Mouse (Mus musculus): ENCODE measurements around the gene Traf4. TPM values are rescaled to one million over a fixed set of nuclear protein-coding genes. Genes with fewer than 3 reads are reported as not detected.

Gene Traf4
- total and polyA plus RNA-seq, 2 experiments: 8.8 to 73.5 TPM

GRCm38 (mm10) chr11:78151161-78151560 lies 14.2 kb downstream of the Traf4 start:
- DNase-seq (ENCODE audit: extremely low read depth, low read depth, low spot score): peak; percentile 55
- Histone ChIP-seq H3K79me2 (ENCODE audit: control insufficient read depth, insufficient read depth, low read length) (peaks cover 3% of the 10 kb centered on the region; the same call in 1 of the 2 replicates), H3K9ac (ENCODE audit: low read depth, low read length) (no peak overlapping the region), H3K36me3 (ENCODE audit: control insufficient read depth, insufficient read depth, low read length) (peaks cover 11% of the 10 kb centered on the region), H3K27ac (replicated peaks; ENCODE audit: insufficient read depth, low read depth, low read length) (no peak overlapping the region), H3K27me3 (ENCODE audit: control insufficient read depth, insufficient read depth, low read length) (no peaks in the 10 kb centered on the region), H3K4me3 (ENCODE audit: insufficient read depth, low read depth, low read length) (no peak overlapping the region), H3K4me1 (ENCODE audit: control insufficient read depth, insufficient read depth, low read length) (no peaks in the 10 kb centered on the region)
- TF ChIP-seq POLR2A (IDR thresholded peaks at IDR 0.05; ENCODE audit: extremely low read depth, insufficient read depth, low read length) (no peak), CTCF (IDR thresholded peaks at IDR 0.05; ENCODE audit: low read depth, low read length) (peak; percentile 71)
- WGBS: 44% methylated on average over 1 of the region's 1 CpGs

- TF ChIP-seq POLR2A (IDR thresholded peaks at IDR 0.05; ENCODE audit: extremely low read depth, insufficient read depth, low read length) (no peak), CTCF (IDR thresholded peaks at IDR 0.05; ENCODE audit: low read depth, low read length) (no peak)
- Histone ChIP-seq H3K4me1 (ENCODE audit: control insufficient read depth, insufficient read depth, low read length) (no peaks in the 10 kb centered on the region), H3K79me2 (ENCODE audit: control insufficient read depth, insufficient read depth, low read length) (peaks cover 15% of the 10 kb centered on the region; the same call in 1 of the 2 replicates), H3K27me3 (ENCODE audit: control insufficient read depth, insufficient read depth, low read length) (no peaks in the 10 kb centered on the region), H3K4me3 (ENCODE audit: insufficient read depth, low read depth, low read length) (no peak overlapping the region), H3K36me3 (ENCODE audit: control insufficient read depth, insufficient read depth, low read length) (peaks cover 35% of the 10 kb centered on the region), H3K9ac (ENCODE audit: low read depth, low read length) (no peak overlapping the region), H3K27ac (replicated peaks; ENCODE audit: insufficient read depth, low read depth, low read length) (no peak overlapping the region)
- WGBS: 82% methylated on average over 6 of the region's 6 CpGs
- DNase-seq (ENCODE audit: extremely low read depth, low read depth, low spot score): no peak
Observed at GRCm38 (mm10) chr11:78146707-78147543, 18.5 kb downstream of the Traf4 start.

- Histone ChIP-seq H3K27ac (replicated peaks; ENCODE audit: insufficient read depth, low read depth, low read length) (no peak overlapping the region), H3K4me1 (ENCODE audit: control insufficient read depth, insufficient read depth, low read length) (0 out of 2 replicates have a peak, but pooled peaks cover 2% of the 10 kb centered on the region), H3K36me3 (ENCODE audit: control insufficient read depth, insufficient read depth, low read length) (peaks cover 35% of the 10 kb centered on the region), H3K27me3 (ENCODE audit: control insufficient read depth, insufficient read depth, low read length) (no peaks in the 10 kb centered on the region), H3K79me2 (ENCODE audit: control insufficient read depth, insufficient read depth, low read length) (peaks cover 23% of the 10 kb centered on the region; the same call in 1 of the 2 replicates), H3K4me3 (ENCODE audit: insufficient read depth, low read depth, low read length) (no peak overlapping the region), H3K9ac (ENCODE audit: low read depth, low read length) (no peak overlapping the region)
- TF ChIP-seq POLR2A (IDR thresholded peaks at IDR 0.05; ENCODE audit: extremely low read depth, insufficient read depth, low read length) (no peak), CTCF (IDR thresholded peaks at IDR 0.05; ENCODE audit: low read depth, low read length) (peak; percentile 27; the same call in 1 of the 2 replicates)
- no peak for DNase-seq (ENCODE audit: extremely low read depth, low read depth, low spot score)
- whole genome bisulfite sequencing: 87% methylated on average over 5 of the region's 5 CpGs
Observed at GRCm38 (mm10) chr11:78146168-78146567, 19.2 kb downstream of the Traf4 start.

- no peak for DNase-seq (ENCODE audit: extremely low read depth, low read depth, low spot score)
- TF ChIP-seq POLR2A (IDR thresholded peaks at IDR 0.05; ENCODE audit: extremely low read depth, insufficient read depth, low read length) (no peak), CTCF (IDR thresholded peaks at IDR 0.05; ENCODE audit: low read depth, low read length) (no peak)
- no peaks in the 10 kb centered on the region for H3K27me3 ChIP-seq (ENCODE audit: control insufficient read depth, insufficient read depth, low read length)
- no peak overlapping the region for H3K9ac ChIP-seq (ENCODE audit: low read depth, low read length)
- H3K36me3 ChIP-seq (ENCODE audit: control insufficient read depth, insufficient read depth, low read length): peaks cover 30% of the 10 kb centered on the region
- peaks cover 33% of the 10 kb centered on the region; the same call in 1 of the 2 replicates for H3K79me2 ChIP-seq (ENCODE audit: control insufficient read depth, insufficient read depth, low read length)
- no peak overlapping the region for H3K4me3 ChIP-seq (ENCODE audit: insufficient read depth, low read depth, low read length)
- peaks cover 5% of the 10 kb centered on the region for H3K4me1 ChIP-seq (ENCODE audit: control insufficient read depth, insufficient read depth, low read length)
- WGBS: 82% methylated on average over 2 of the region's 2 CpGs
- H3K27ac ChIP-seq (replicated peaks; ENCODE audit: insufficient read depth, low read depth, low read length): no peak overlapping the region
Observed at GRCm38 (mm10) chr11:78143520-78143919, 21.9 kb downstream of the Traf4 start.

DNA sequence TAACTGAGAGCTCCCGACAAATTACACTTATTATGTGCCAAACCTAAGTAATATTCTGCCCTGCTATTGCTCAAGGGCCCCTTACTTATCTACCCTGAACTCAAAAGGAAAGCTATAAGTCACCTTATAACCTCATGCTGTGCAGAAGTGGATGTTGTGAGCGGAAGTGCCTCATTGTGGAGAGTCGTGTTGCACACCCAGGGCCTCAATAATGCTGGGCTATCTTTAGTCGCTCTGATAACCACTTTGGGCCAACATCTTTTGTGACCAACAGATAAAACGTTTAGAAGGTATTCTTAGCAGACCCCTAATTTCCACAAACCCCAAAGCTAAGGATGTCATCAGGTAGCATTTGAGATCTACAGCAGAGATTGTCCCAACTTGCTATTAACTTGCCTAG lies 24.7 kb downstream of the Traf4 start:
- 66% methylated on average over 5 of the region's 5 CpGs for WGBS

More for the DNA sequence above, 24.7 kb downstream of the Traf4 start:
- Histone ChIP-seq H3K9ac (ENCODE audit: low read depth, low read length) (no peak overlapping the region), H3K4me1 (ENCODE audit: control insufficient read depth, insufficient read depth, low read length) (peaks cover 16% of the 10 kb centered on the region), H3K4me3 (ENCODE audit: insufficient read depth, low read depth, low read length) (no peak overlapping the region), H3K27me3 (ENCODE audit: control insufficient read depth, insufficient read depth, low read length) (no peaks in the 10 kb centered on the region), H3K79me2 (ENCODE audit: control insufficient read depth, insufficient read depth, low read length) (peaks cover 41% of the 10 kb centered on the region; the same call in 1 of the 2 replicates), H3K36me3 (ENCODE audit: control insufficient read depth, insufficient read depth, low read length) (peaks cover 22% of the 10 kb centered on the region), H3K27ac (replicated peaks; ENCODE audit: insufficient read depth, low read depth, low read length) (no peak overlapping the region)
- TF ChIP-seq CTCF (IDR thresholded peaks at IDR 0.05; ENCODE audit: low read depth, low read length): no peak
- no peak for TF ChIP-seq POLR2A (IDR thresholded peaks at IDR 0.05; ENCODE audit: extremely low read depth, insufficient read depth, low read length)
- no peak for DNase-seq (ENCODE audit: extremely low read depth, low read depth, low spot score)

Data from liver, adult 2 months (tissue).